Mouse (Mus musculus): ENCODE measurements around the gene Bco1. TPM values are rescaled to one million over a fixed set of nuclear protein-coding genes. Genes with fewer than 3 reads are reported as not detected.

Bco1 gene
- polyA plus RNA-seq, 1 experiment from 2014 or later, result 5.6 TPM

- no peaks in the 10 kb centered on the region for H3K27me3 ChIP-seq (ENCODE audit: control insufficient read depth, insufficient read depth, low read depth, low read length)
- H3K36me3 ChIP-seq (ENCODE audit: control insufficient read depth, insufficient read depth), result no peaks in the 10 kb centered on the region
- no peaks in the 10 kb centered on the region for H3K9me3 ChIP-seq (replicated peaks; ENCODE audit: control insufficient read depth, low read length)
- H3K9ac ChIP-seq (ENCODE audit: low read depth, low read length), result no peak overlapping the region
- 67% methylated on average over 8 of the region's 8 CpGs for WGBS (ENCODE audit: insufficient replicate concordance)
- peaks cover 23% of the 10 kb centered on the region for H3K4me1 ChIP-seq (ENCODE audit: control insufficient read depth, low read depth, low read length)
- ATAC-seq (ENCODE audit: low read depth), result no peak
- H3K4me3 ChIP-seq (ENCODE audit: low read depth, low read length), result no peak overlapping the region
- no peak overlapping the region for H3K27ac ChIP-seq (ENCODE audit: low read length)
- H3K4me2 ChIP-seq (ENCODE audit: low read depth, low read length), result no peak overlapping the region
These were observed 71.7 kb downstream of the Bco1 start for GRCm38 (mm10) chr8:117167243-117167883.

- ATAC-seq (ENCODE audit: low read depth), result peak; percentile 66
- Histone ChIP-seq H3K9ac (ENCODE audit: low read depth, low read length) (no peak overlapping the region; the same call in 1 of the 2 replicates), H3K27ac (ENCODE audit: low read length) (no peak overlapping the region), H3K9me3 (replicated peaks; ENCODE audit: control insufficient read depth, low read length) (no peaks in the 10 kb centered on the region), H3K4me3 (ENCODE audit: low read depth, low read length) (no peak overlapping the region), H3K27me3 (ENCODE audit: control insufficient read depth, insufficient read depth, low read depth, low read length) (no peaks in the 10 kb centered on the region), H3K36me3 (ENCODE audit: control insufficient read depth, insufficient read depth) (no peaks in the 10 kb centered on the region), H3K4me1 (ENCODE audit: control insufficient read depth, low read depth, low read length) (peaks cover 23% of the 10 kb centered on the region), H3K4me2 (ENCODE audit: low read depth, low read length) (peak overlapping the region; percentile 11; the same call in 1 of the 2 replicates)
- WGBS (ENCODE audit: insufficient replicate concordance), result 37% methylated on average over 9 of the region's 9 CpGs
These were observed 72.7 kb downstream of the Bco1 start for GRCm38 (mm10) chr8:117168378-117168777.

GRCm38 (mm10) chr8:117171826-117172225, 76.2 kb downstream of the Bco1 start:
- H3K27ac ChIP-seq (ENCODE audit: low read length), result no peak overlapping the region
- WGBS (ENCODE audit: insufficient replicate concordance), result 56% methylated on average over 3 of the region's 3 CpGs
- H3K4me2 ChIP-seq (ENCODE audit: low read depth, low read length), result no peak overlapping the region
- H3K4me3 ChIP-seq (ENCODE audit: low read depth, low read length), result no peak overlapping the region
- ATAC-seq (ENCODE audit: low read depth), result no peak
- no peaks in the 10 kb centered on the region; the same call in 1 of the 2 replicates for H3K36me3 ChIP-seq (ENCODE audit: control insufficient read depth, insufficient read depth)
- peaks cover 21% of the 10 kb centered on the region for H3K4me1 ChIP-seq (ENCODE audit: control insufficient read depth, low read depth, low read length)
- no peaks in the 10 kb centered on the region for H3K27me3 ChIP-seq (ENCODE audit: control insufficient read depth, insufficient read depth, low read depth, low read length)
- H3K9me3 ChIP-seq (replicated peaks; ENCODE audit: control insufficient read depth, low read length), result no peaks in the 10 kb centered on the region
- H3K9ac ChIP-seq (ENCODE audit: low read depth, low read length), result no peak overlapping the region

- H3K4me3 ChIP-seq (ENCODE audit: low read depth, low read length), result no peak overlapping the region
- no peaks in the 10 kb centered on the region; the same call in 1 of the 2 replicates for H3K36me3 ChIP-seq (ENCODE audit: control insufficient read depth, insufficient read depth)
- H3K27me3 ChIP-seq (ENCODE audit: control insufficient read depth, insufficient read depth, low read depth, low read length), result no peaks in the 10 kb centered on the region
- no peaks in the 10 kb centered on the region for H3K9me3 ChIP-seq (replicated peaks; ENCODE audit: control insufficient read depth, low read length)
- H3K4me2 ChIP-seq (ENCODE audit: low read depth, low read length), result no peak overlapping the region
- 37% methylated on average over 7 of the region's 7 CpGs for WGBS (ENCODE audit: insufficient replicate concordance)
- no peak overlapping the region for H3K9ac ChIP-seq (ENCODE audit: low read depth, low read length)
- ATAC-seq (ENCODE audit: low read depth), result no peak
- no peak overlapping the region for H3K27ac ChIP-seq (ENCODE audit: low read length)
- H3K4me1 ChIP-seq (ENCODE audit: control insufficient read depth, low read depth, low read length), result peaks cover 12% of the 10 kb centered on the region
These were observed 77.2 kb downstream of the Bco1 start for GRCm38 (mm10) chr8:117172904-117173303.

GRCm38 (mm10) chr8:117173690-117174089, 78.0 kb downstream of the Bco1 start:
- no peak for ATAC-seq (ENCODE audit: low read depth)
- WGBS (ENCODE audit: insufficient replicate concordance), result 66% methylated on average over 3 of the region's 3 CpGs

GRCm38 (mm10) chr8:117174536-117174935, 78.9 kb downstream of the Bco1 start:
- no peak overlapping the region for H3K9ac ChIP-seq (ENCODE audit: low read depth, low read length)
- WGBS (ENCODE audit: insufficient replicate concordance), result 83% methylated on average over 5 of the region's 5 CpGs
- H3K36me3 ChIP-seq (ENCODE audit: control insufficient read depth, insufficient read depth), result no peaks in the 10 kb centered on the region; the same call in 1 of the 2 replicates
- ATAC-seq (ENCODE audit: low read depth), result 0 out of 2 replicates have a peak, but pooled peaks have one; percentile 20
- H3K4me2 ChIP-seq (ENCODE audit: low read depth, low read length), result no peak overlapping the region
- H3K27me3 ChIP-seq (ENCODE audit: control insufficient read depth, insufficient read depth, low read depth, low read length), result no peaks in the 10 kb centered on the region
- H3K4me1 ChIP-seq (ENCODE audit: control insufficient read depth, low read depth, low read length), result peaks cover 3% of the 10 kb centered on the region; the same call in 1 of the 2 replicates
- H3K9me3 ChIP-seq (replicated peaks; ENCODE audit: control insufficient read depth, low read length), result no peaks in the 10 kb centered on the region
- no peak overlapping the region for H3K27ac ChIP-seq (ENCODE audit: low read length)
- H3K4me3 ChIP-seq (ENCODE audit: low read depth, low read length), result no peak overlapping the region

More at GRCm38 (mm10) chr8:117173690-117174089, 78.0 kb downstream of the Bco1 start:
- no peak overlapping the region for H3K27ac ChIP-seq (ENCODE audit: low read length)
- H3K9me3 ChIP-seq (replicated peaks; ENCODE audit: control insufficient read depth, low read length), result no peaks in the 10 kb centered on the region
- no peak overlapping the region for H3K9ac ChIP-seq (ENCODE audit: low read depth, low read length)
- H3K36me3 ChIP-seq (ENCODE audit: control insufficient read depth, insufficient read depth), result no peaks in the 10 kb centered on the region; the same call in 1 of the 2 replicates
- peaks cover 4% of the 10 kb centered on the region; the same call in 1 of the 2 replicates for H3K4me1 ChIP-seq (ENCODE audit: control insufficient read depth, low read depth, low read length)
- H3K27me3 ChIP-seq (ENCODE audit: control insufficient read depth, insufficient read depth, low read depth, low read length), result no peaks in the 10 kb centered on the region
- H3K4me3 ChIP-seq (ENCODE audit: low read depth, low read length), result no peak overlapping the region
- H3K4me2 ChIP-seq (ENCODE audit: low read depth, low read length), result no peak overlapping the region

GRCm38 (mm10) chr8:117176308-117176707, 80.7 kb downstream of the Bco1 start:
- no peak overlapping the region for H3K4me3 ChIP-seq (ENCODE audit: low read depth, low read length)
- no peaks in the 10 kb centered on the region for H3K9me3 ChIP-seq (replicated peaks; ENCODE audit: control insufficient read depth, low read length)
- H3K4me1 ChIP-seq (ENCODE audit: control insufficient read depth, low read depth, low read length), result peaks cover 3% of the 10 kb centered on the region; the same call in 1 of the 2 replicates
- H3K27me3 ChIP-seq (ENCODE audit: control insufficient read depth, insufficient read depth, low read depth, low read length), result no peaks in the 10 kb centered on the region
- H3K36me3 ChIP-seq (ENCODE audit: control insufficient read depth, insufficient read depth), result no peaks in the 10 kb centered on the region; the same call in 1 of the 2 replicates
- H3K9ac ChIP-seq (ENCODE audit: low read depth, low read length), result no peak overlapping the region
- ATAC-seq (ENCODE audit: low read depth), result no peak
- no peak overlapping the region for H3K4me2 ChIP-seq (ENCODE audit: low read depth, low read length)
- 71% methylated on average over 5 of the region's 5 CpGs for WGBS (ENCODE audit: insufficient replicate concordance)
- H3K27ac ChIP-seq (ENCODE audit: low read length), result no peak overlapping the region

- no peaks in the 10 kb centered on the region for H3K27me3 ChIP-seq (ENCODE audit: control insufficient read depth, insufficient read depth, low read depth, low read length)
- H3K4me1 ChIP-seq (ENCODE audit: control insufficient read depth, low read depth, low read length), result no peaks in the 10 kb centered on the region
- no peak overlapping the region for H3K9ac ChIP-seq (ENCODE audit: low read depth, low read length)
- H3K4me3 ChIP-seq (ENCODE audit: low read depth, low read length), result no peak overlapping the region
- no peaks in the 10 kb centered on the region for H3K9me3 ChIP-seq (replicated peaks; ENCODE audit: control insufficient read depth, low read length)
- H3K27ac ChIP-seq (ENCODE audit: low read length), result no peak overlapping the region
- WGBS (ENCODE audit: insufficient replicate concordance), result 81% methylated on average over 7 of the region's 7 CpGs
- H3K4me2 ChIP-seq (ENCODE audit: low read depth, low read length), result no peak overlapping the region
- H3K36me3 ChIP-seq (ENCODE audit: control insufficient read depth, insufficient read depth), result no peaks in the 10 kb centered on the region; the same call in 1 of the 2 replicates
- ATAC-seq (ENCODE audit: low read depth), result no peak
These were observed 81.6 kb downstream of the Bco1 start for GRCm38 (mm10) chr8:117177236-117177635.

GRCm38 (mm10) chr8:117178039-117178438, 82.4 kb downstream of the Bco1 start:
- no peak for ATAC-seq (ENCODE audit: low read depth)
- no peaks in the 10 kb centered on the region for H3K27me3 ChIP-seq (ENCODE audit: control insufficient read depth, insufficient read depth, low read depth, low read length)
- H3K9ac ChIP-seq (ENCODE audit: low read depth, low read length), result no peak overlapping the region
- no peaks in the 10 kb centered on the region for H3K4me1 ChIP-seq (ENCODE audit: control insufficient read depth, low read depth, low read length)
- WGBS (ENCODE audit: insufficient replicate concordance), result 66% methylated on average over 2 of the region's 2 CpGs
- no peaks in the 10 kb centered on the region for H3K9me3 ChIP-seq (replicated peaks; ENCODE audit: control insufficient read depth, low read length)
- no peak overlapping the region for H3K27ac ChIP-seq (ENCODE audit: low read length)
- no peaks in the 10 kb centered on the region; the same call in 1 of the 2 replicates for H3K36me3 ChIP-seq (ENCODE audit: control insufficient read depth, insufficient read depth)
- H3K4me3 ChIP-seq (ENCODE audit: low read depth, low read length), result no peak overlapping the region
- H3K4me2 ChIP-seq (ENCODE audit: low read depth, low read length), result no peak overlapping the region
